Mouse (Mus musculus) midbrain, embryonic 14.5 days (tissue): ENCODE measurements around the gene Ube2a. TPM values are rescaled to one million over a fixed set of nuclear protein-coding genes. Genes with fewer than 3 reads are reported as not detected.
"Not testable (repeated sequence)": the region's sequence is repeated elsewhere in the genome, so short reads cannot be mapped to it uniquely, and the experiment has no call there.

ENCODE experiments used
- ATAC-seq: fragments of 200-750 bp; cut with Nextera tagmentation; 2 replicates; pipeline ENCODE4 v1.8.0; 2017; ENCODE audit warnings: moderate number of reproducible peaks, moderate library complexity; ENCODE audit not compliant: low FRiP score, low TSS enrichment
- DNase-seq: peaks from one replicate; pipeline ENCODE4 v3.0.0-alpha.2; 2015
- H3K27ac ChIP-seq: fragments of 300-500 bp; sonication (generic); replicated peaks from 2 replicates; pipeline ENCODE4 v1.5.1; 2014; ENCODE audit warnings: mild to moderate bottlenecking, low read depth, low read length, moderate library complexity
- H3K27me3 ChIP-seq: fragments of 300-500 bp; sonication (generic); 2 replicates; pipeline ENCODE4 v1.6.1; 2014; ENCODE audit warnings: low read length, control low read depth, mixed read lengths; ENCODE audit not compliant: control insufficient read depth, insufficient read depth
- H3K36me3 ChIP-seq: fragments of 300-500 bp; sonication (generic); 2 replicates; pipeline ENCODE4 v1.6.1; 2014; ENCODE audit warnings: low read length, control low read depth; ENCODE audit not compliant: control insufficient read depth, insufficient read depth
- H3K4me1 ChIP-seq: fragments of 300-500 bp; sonication (generic); 2 replicates; pipeline ENCODE4 v1.6.1; 2014; ENCODE audit warnings: mild to moderate bottlenecking, antibody characterized with exemption, low read length, control low read depth; ENCODE audit not compliant: control insufficient read depth, insufficient read depth
- H3K4me2 ChIP-seq: fragments of 300-500 bp; sonication (generic); 2 replicates; pipeline ENCODE4 v1.6.1; 2014; ENCODE audit warnings: mild to moderate bottlenecking, low read length, moderate library complexity
- H3K4me3 ChIP-seq: fragments of 300-500 bp; sonication (generic); replicated peaks from 2 replicates; pipeline ENCODE4 v1.5.1; 2014; ENCODE audit warnings: low read depth, low read length
- H3K9ac ChIP-seq: fragments of 300-500 bp; sonication (generic); replicated peaks from 2 replicates; pipeline ENCODE4 v1.6.1; 2014; ENCODE audit warnings: mild to moderate bottlenecking, low read length, moderate library complexity
- H3K9me3 ChIP-seq: fragments of 300-500 bp; sonication (generic); 2 replicates; pipeline ENCODE4 v1.6.1; 2016; ENCODE audit warnings: low read length, control low read depth, mixed read lengths; ENCODE audit not compliant: control insufficient read depth
- WGBS: fragments of 180-500 bp; shearing (Covaris S2); extraction: QIAGEN DNeasy Blood & Tissue Kit; methylation state at CpG from one replicate; pipeline ENCODE4 v1.1.7; 2014; 5-methylcytosine and 5-hydroxymethylcytosine counted together
- polyA plus RNA-seq: library from polyadenylated mRNA; unstranded; fragments of >200 nt; fragmentation: Nextera tagmentation; extraction: Ambion mirVana; gene quantifications from 2 replicates; pipeline ENCODE4 v1.2.1, GENCODE M21; 2014

The Ube2a gene
- polyA plus RNA-seq, 1 experiment from 2014 or later = 130 TPM

DNA sequence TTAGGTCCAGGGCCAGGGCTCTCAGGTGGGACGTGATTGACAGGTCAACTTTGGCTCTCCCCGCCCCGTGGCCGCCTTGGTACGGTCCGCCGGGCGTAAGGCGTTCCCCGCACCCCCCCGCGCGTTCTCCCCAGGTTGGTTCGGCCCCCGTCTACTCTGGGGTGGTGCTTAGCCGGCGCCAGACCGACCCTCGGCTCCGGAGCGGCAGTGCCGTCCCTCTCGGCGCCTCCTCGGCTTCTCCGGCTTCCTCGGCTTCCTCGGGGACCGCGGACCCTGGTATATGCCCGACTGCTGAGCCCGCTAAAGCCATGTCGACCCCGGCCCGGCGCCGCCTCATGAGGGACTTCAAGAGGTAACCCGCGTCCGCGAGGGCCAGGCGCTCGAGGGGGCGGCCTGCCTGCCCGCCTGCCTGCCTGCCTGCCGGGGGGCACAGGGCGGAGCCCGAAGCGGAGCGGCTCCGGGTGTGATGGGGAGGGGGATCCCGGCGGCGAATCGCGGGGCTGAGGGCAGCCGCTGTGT is 537 bp downstream of the Ube2a start:
- peak overlapping the region; percentile 62 for H3K4me2 ChIP-seq
- H3K4me1 ChIP-seq = 0 out of 2 replicates have a peak, but pooled peaks cover 4% of the 10 kb centered on the region
- H3K27me3 ChIP-seq = no peaks in the 10 kb centered on the region
- H3K4me3 ChIP-seq = peak overlapping the region; percentile 61
- DNase-seq = peak; percentile 91
- no peaks in the 10 kb centered on the region for H3K9me3 ChIP-seq
- H3K36me3 ChIP-seq = no peaks in the 10 kb centered on the region
- peak overlapping the region; percentile 72 for H3K9ac ChIP-seq
- peak; percentile 96 for ATAC-seq
- WGBS = 13% methylated on average over 57 of the region's 57 CpGs
- peak overlapping the region; percentile 73 for H3K27ac ChIP-seq

DNA sequence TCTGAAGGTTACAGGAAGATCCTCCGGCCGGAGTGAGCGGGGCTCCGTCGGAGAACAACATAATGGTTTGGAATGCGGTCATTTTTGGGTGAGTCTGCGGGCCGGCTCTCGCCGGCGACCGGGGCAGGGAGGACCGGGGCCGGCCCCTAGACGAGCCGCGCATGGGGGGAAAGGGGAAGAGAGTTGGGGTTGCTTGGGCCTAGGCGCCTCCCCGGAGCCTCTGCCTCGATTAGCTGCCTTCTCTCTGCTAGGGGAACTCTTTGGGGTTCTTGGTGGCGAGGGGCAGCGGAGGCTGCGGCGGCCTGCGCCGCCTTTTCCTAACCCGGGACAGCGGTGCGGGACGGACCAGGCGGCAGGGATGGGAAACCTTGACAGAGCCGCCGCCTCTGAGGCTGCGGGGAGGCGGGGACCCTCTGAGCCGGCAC is 1.0 kb downstream of the Ube2a start:
- peak overlapping the region; percentile 61 for H3K4me3 ChIP-seq
- WGBS = 19% methylated on average over 32 of the region's 36 CpGs
- H3K36me3 ChIP-seq = no peaks in the 10 kb centered on the region
- H3K9me3 ChIP-seq = no peaks in the 10 kb centered on the region
- H3K4me2 ChIP-seq = peak overlapping the region; percentile 62
- H3K27ac ChIP-seq = peak overlapping the region; percentile 73
- no peaks in the 10 kb centered on the region for H3K27me3 ChIP-seq
- peak; percentile 24 for DNase-seq
- ATAC-seq = peak; percentile 55; the same call in 1 of the 2 replicates
- 0 out of 2 replicates have a peak, but pooled peaks cover 4% of the 10 kb centered on the region for H3K4me1 ChIP-seq
- H3K9ac ChIP-seq = peak overlapping the region; percentile 72

DNA sequence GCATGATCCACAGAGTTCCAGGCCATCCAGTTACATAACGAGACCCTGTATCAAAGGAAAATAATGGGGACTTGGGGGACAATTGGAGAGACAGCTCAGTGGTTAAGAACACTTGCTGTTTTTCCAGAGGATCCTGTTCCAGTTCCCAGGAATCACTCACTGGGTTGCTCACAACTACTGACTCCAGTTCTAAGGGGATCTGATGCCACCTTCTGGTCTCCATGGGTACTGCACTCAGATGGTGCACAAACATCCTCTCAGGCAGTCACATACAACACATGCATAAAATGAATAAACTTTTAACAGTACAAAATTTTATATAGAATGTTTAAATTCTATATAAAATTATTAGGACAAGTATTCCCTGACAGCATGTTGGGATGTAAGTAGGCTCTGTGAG is 11.0 kb downstream of the Ube2a start:
- Histone ChIP-seq H3K27me3 (no peaks in the 10 kb centered on the region), H3K9ac (no peak overlapping the region), H3K4me2 (no peak overlapping the region), H3K4me3 (no peak overlapping the region), H3K4me1 (no peaks in the 10 kb centered on the region), H3K36me3 (0 out of 2 replicates have a peak, but pooled peaks cover 5% of the 10 kb centered on the region), H3K9me3 (no peaks in the 10 kb centered on the region), H3K27ac (no peak overlapping the region)
- 80% methylated on average over 1 of the region's 1 CpGs for WGBS
- ATAC-seq (no peak), DNase-seq (peak; percentile 3)

DNA sequence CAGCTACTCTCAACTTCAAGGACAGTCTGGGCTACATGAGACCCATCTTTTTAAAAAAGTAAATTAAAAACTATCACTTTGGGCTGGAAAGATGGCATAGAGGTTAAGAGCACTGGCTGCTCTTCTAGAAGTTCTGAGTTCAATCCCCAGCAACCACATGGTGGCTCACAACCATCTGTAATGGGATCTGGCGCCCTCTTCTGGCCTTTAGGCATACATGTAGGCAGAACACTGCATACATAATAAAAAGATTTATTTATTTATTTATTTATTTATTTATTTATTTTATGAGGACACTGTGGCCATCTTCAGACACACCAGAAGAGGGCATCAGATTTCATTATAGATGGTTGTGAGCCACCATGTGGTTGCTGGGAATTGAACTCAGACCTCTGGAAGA is 25.2 kb downstream of the Ube2a start:
- H3K9me3 ChIP-seq, H3K36me3 ChIP-seq, H3K9ac ChIP-seq, H3K4me2 ChIP-seq, H3K27ac ChIP-seq, H3K4me3 ChIP-seq, H3K27me3 ChIP-seq, ATAC-seq, H3K4me1 ChIP-seq: not testable (repeated sequence)
- peak; percentile 17 for DNase-seq
- 36% methylated on average over 1 of the region's 1 CpGs for WGBS

DNA sequence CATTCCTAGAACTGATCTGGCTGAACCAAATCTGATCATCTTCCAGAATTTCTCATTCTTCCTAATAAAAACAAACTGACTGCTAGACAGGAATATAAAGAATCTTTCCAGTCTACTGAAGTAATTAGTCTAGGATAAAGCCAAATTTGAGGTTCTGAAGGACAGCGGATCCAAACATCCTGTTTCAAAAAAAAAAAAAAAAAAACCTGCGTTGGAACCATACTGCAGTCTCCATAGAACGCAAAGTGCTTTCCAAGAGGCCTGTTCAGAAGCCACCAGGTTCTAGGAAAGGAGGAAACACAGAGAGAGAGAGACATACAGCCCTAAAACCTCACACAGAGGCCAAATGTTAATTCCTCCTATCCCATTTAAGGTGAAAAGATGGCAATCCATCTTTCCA is 28.0 kb downstream of the Ube2a start:
- peak overlapping the region; percentile 87 for H3K27ac ChIP-seq
- H3K9ac ChIP-seq = peak overlapping the region; percentile 67
- no peaks in the 10 kb centered on the region for H3K27me3 ChIP-seq
- H3K4me1 ChIP-seq = no peaks in the 10 kb centered on the region
- WGBS = 43% methylated on average over 3 of the region's 3 CpGs
- H3K4me2 ChIP-seq = peak overlapping the region; percentile 53
- DNase-seq (no peak), ATAC-seq (no peak)
- H3K9me3 ChIP-seq = no peaks in the 10 kb centered on the region
- H3K4me3 ChIP-seq = peak overlapping the region; percentile 51
- H3K36me3 ChIP-seq = no peaks in the 10 kb centered on the region

DNA sequence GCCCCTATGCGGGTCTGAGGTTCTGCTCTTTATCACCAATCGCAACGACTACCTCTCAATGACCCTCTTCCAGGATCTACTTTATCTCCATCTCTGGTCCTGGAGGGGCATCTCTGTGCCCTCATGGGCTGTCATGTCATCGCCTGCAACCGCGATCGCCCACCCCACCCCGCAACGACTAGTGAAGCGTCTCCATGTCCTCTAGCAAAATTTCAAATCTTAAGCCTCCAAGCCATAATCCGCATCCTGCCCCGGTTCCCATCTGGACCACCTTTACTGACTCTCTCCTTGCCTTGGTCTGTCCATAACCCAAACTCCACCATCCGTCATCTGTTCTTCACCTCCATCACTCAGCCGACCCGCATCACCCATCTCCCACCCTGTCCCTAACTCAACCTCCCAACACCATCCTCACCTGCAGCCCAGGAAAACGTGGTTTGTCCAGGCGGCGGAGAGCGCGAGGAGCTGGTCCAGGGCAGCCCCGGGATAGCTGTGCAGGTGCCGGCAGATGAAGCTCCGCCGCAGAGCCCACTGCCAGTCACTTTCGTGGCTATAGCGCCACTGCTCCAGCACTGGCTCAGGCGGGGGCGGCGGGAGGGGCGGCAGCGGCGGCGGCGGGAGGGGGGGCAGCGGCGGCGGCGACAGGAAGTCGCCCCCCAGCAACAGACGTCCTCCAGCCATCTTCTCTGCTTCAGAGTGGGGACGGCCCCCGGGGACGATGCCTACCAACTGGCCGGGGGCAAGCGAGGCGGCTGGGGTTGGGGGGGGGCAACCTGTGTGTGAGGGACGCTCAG is 28.8 kb downstream of the Ube2a start, which contains the start of gene Nkrf:
Gene Nkrf, minus strand, starts transcription at position 579 of the 794 bp plus-strand sequence.
- Histone ChIP-seq H3K4me1 (no peaks in the 10 kb centered on the region), H3K36me3 (no peaks in the 10 kb centered on the region), H3K27ac (peak within 1 kb of the TSS; percentile 87), H3K4me3 (peak within 1 kb of the TSS; percentile 51), H3K4me2 (peak within 1 kb of the TSS; percentile 53), H3K9ac (peak within 1 kb of the TSS; percentile 67), H3K9me3 (no peaks in the 10 kb centered on the region), H3K27me3 (no peaks in the 10 kb centered on the region)
- ATAC-seq (peak; percentile 80), DNase-seq (peak; percentile 63)
- WGBS = 26% methylated on average over 40 of the region's 47 CpGs

DNA sequence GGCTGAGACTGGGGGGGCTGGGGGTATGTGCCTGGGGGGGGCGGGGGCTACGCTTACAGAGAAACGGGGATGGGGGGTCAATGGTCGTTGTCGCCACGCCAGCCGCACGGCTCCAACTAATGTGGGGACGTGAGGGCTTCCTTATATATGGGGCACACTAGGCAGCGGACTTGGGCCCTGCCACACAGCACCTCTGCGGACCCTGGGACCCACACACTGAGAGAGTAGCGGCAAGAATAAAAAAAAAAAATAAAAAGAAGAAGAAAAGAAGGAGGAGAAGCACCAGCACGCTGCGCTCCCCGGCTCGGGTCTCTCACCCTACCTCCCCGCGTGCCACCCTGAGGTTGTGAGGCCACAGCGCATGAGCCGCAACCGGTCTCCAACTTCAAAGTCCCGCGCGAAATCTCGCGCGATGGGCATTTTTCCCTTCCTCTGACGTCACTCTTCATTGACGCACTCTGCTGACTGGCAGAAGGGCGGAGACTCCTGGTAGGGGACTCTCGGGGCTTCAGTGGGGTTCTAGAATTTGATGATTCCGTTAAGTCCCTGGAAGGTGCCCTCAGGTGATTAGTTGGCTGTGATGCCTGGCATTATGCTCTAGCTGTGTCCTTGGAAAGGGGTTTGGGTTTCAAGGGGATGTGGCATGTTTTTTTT is 29.5 kb downstream of the Ube2a start:
- DNase-seq (peak; percentile 96), ATAC-seq (peak; percentile 94)
- H3K9me3 ChIP-seq = no peaks in the 10 kb centered on the region
- H3K4me1 ChIP-seq = no peaks in the 10 kb centered on the region
- no peaks in the 10 kb centered on the region for H3K36me3 ChIP-seq
- H3K27me3 ChIP-seq = no peaks in the 10 kb centered on the region
- H3K4me3 ChIP-seq = peak overlapping the region; percentile 51
- WGBS = 24% methylated on average over 32 of the region's 32 CpGs
- peak overlapping the region; percentile 53 for H3K4me2 ChIP-seq
- peak overlapping the region; percentile 87 for H3K27ac ChIP-seq
- H3K9ac ChIP-seq = peak overlapping the region; percentile 67

DNA sequence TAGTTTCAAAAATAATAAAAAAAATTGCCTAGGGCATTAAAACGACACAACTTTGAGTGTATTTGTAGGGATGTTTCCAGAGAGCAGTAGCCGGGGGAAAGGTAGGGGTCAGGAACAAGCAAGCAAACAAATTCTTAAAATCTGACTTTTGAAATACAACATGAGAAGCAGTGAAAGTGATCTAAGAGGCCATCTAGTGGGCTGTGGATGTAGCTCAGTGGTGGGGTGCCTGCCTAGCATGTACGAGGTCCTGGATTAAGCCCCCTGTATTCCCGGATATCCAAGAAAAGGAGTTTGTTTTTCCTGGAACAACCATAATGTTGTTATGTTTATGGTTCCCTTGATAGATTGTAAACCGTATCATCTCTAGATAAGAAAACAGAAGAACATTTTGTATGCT is 32.8 kb downstream of the Ube2a start:
- Histone ChIP-seq H3K36me3 (no peaks in the 10 kb centered on the region), H3K4me3 (no peak overlapping the region), H3K4me1 (no peaks in the 10 kb centered on the region), H3K27me3 (no peaks in the 10 kb centered on the region), H3K9ac (no peak overlapping the region), H3K4me2 (no peak overlapping the region), H3K9me3 (no peaks in the 10 kb centered on the region), H3K27ac (no peak overlapping the region)
- peak; percentile 50 for DNase-seq
- no peak for ATAC-seq
- 40% methylated on average over 5 of the region's 5 CpGs for WGBS
